Mouse (Mus musculus) thymus, postnatal 36 days (tissue): ENCODE data around the gene Tmem97.
A peak's percentile ranks its signal among the peaks of the same experiment; 100 is the strongest.
"Not testable (repeated sequence)": the region's sequence is repeated elsewhere in the genome, so short reads cannot be mapped to it uniquely, and the experiment has no call there.

Source experiments
- DNase-seq, 2 experiments: peaks; one replicate each; pipeline ENCODE4 v3.0.0; 2022; ENCODE audit warnings: mixed read lengths in 2 of 2

Gene Tmem97

DNA sequence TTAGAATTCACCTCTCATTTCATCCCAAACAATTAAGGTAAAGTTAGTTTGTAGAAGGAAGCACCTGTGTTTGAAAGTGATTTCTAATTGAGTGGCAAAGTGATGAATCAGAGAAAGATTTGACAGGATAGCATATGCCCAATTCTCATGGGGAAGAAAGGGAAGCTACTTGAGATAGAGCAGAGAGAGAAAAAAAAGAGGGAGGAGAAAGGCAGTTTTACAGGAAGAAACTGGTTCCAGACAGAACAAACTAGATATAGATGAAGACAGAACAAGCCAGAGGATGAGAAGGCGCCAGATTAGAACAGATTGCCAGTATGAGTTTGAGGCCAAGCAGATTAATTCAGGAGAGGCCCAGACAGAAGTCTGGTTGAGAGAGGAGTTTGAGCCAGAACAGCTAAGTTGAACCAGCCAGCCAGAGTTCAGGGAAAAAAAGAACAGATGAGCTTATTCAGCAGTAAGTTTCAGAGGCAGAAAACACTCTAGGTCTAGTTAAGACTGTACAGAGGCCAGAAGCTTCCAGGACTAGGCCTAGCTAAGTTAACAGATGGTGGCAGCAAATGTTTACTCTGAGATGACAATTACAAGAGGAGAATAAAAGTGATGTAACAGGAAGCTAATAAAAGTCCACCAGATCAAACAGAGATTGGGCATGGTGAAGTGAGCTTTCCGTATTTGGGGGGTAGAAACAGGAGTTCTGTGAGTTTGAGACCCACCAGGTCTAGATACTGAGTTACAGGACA is 2.7 kb downstream of the Tmem97 start:
- no peak for DNase-seq

DNA sequence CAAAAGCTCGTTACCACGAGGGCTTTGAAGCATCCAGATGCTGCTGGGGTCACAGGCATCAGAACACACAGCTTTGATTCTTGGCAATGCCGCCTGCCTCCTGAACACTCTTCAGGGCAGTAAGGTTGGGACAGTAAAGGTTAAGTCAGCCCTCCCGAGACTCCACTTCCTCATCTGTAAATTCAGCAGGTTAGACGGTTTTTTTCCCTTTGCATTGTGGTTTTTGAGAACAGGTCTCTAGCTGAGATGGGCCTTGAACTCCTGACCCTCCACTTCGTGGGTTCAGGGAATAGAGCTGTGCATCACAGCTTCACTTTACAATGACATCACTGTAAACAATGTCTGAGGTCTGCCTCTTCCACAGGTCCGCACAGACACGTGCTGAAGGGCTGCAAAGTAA is 5.4 kb downstream of the Tmem97 start:
- no peak for DNase-seq

DNA sequence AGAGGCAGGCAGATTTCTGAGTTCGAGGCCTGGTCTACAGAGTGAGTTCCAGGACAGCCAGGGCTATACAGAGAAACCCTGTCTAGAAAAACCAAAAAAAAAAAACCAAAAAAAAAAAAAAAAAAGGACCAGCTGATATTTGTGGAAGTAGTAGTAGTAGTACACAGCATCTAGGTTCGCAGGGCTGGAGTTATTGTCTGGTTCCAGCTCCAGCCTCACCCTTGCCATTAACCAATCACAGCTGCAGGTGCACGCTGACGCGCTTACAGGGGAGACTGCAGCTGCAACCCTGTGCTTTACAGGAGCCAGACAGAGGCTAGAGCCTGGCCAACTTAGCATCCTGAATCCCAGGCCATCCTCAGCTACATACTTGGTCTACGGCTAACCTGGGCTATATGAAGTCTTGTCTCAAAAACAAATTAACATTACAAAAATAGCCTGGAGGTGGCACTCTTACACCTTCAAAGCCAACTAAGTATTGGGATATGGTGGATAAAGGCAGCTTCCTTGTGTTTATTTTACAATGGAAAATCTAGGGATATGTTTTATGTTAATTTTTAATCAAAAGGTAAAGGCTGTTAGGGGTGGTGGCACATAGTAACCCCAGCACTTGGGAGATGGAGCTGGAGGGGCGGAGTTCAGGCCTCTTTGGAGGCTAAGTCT is 6.0 kb downstream of the Tmem97 start:
- no peak for DNase-seq

DNA sequence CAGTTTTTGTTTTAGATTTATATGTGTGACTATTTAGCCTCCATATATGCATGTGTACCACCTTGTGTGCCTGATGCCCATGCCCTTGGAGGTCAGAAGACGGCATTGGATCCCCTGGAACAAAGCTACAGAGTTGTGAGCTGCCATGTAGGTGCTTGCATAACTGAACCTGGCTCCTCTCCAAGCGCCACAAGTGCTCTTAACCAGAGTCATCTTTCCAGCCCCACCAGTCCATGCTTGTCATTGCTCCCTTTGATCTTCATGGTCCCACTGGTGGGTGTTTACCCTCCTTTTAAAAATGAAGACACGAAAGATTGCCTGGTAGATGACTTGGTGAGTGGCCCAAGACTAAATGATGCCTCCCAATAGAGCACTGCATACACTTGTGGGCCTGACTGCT is 10.2 kb downstream of the Tmem97 start:
- DNase-seq = no peak

DNA sequence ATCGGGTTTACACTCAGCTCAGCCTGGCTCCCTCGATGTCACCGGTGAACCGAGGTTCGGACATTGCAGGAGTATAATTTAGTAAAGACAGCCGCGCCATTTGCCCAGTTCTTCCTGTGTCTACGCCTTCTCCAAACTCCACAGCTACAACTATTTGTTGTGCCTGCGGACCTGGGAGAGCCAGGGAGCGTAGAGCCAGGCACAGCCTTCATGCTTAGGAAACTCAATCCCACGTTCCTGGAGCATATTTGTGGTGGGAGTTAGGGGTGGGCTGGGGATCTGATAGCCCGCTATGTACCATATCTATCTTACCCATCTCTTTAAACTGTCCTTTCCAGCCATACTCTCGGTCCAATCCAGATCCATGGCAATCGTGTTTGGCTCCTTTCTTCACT is 13.9 kb downstream of the Tmem97 start:
- DNase-seq = no peak

DNA sequence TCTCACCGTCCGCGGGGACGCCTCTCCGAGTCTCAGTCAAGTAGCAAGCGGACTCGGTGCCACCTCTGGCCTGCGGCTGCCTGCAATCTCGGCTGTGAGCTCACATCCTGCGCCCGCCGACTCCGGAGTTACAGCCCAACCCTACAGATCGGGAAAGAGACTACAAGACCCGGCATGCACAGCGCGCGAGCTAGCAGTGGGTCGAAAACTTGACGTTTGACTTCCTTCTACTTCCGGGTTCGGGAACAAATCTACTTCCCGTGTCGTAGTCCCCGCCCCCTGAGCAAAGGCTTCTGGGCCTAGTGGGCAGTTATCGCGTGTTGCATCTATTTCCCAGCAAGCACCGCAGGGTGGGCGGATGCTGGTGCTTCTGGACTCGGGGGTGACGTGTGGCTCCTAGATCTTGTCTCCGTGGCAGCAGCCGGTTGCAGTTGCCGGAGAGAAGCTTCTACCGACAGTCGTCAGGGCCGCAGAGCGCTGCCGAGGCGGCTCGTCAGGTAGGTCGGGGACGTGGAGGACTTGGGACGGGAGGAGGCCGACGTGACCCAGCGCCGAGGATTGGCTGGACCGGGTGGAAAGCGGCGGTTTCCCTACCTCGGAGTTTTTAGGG is 14.4 kb downstream of the Tmem97 start, which contains the start of the genes Tnfaip1 and Ift20:
Gene Tnfaip1 (minus strand): TSS at position 253 of the 610 bp plus-strand sequence.
Gene Ift20 (plus strand): TSS at position 282 of the 610 bp plus-strand sequence.
- DNase-seq = peak; percentile 96 to 99

DNA sequence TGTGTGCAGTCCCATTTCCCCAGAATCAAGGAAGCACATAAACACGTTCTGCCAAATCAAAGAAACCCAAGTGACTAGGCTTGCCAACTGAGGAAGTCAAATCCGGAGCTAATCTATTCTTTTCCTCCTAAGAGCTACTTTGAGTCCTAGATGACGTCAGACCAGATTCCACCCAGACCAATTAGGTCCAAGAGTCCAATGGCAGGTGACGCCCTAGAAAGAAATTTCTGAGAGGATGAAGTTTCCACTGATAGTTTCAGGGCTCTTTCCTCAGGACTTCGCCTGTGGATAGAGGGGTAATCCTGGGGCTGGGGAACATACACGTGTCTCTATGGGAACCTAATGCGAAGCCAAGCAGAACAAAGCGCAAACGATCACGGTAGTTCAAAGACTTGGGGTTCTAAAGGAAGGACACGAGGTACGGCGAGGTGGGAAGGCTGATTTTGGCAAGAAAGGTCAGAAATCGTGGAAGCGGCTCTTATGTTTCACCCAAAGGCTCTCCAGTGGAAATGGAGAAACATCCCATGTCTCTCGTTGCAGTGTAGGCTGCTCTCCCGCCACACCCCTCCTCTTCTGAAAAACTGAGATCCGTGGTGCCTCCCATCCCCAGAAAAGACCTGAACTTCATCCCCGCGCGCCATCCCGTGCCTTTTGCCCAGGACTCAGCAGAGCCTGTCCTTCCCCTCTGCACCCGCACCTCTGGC is 15.0 kb downstream of the Tmem97 start:
- DNase-seq = no peak

DNA sequence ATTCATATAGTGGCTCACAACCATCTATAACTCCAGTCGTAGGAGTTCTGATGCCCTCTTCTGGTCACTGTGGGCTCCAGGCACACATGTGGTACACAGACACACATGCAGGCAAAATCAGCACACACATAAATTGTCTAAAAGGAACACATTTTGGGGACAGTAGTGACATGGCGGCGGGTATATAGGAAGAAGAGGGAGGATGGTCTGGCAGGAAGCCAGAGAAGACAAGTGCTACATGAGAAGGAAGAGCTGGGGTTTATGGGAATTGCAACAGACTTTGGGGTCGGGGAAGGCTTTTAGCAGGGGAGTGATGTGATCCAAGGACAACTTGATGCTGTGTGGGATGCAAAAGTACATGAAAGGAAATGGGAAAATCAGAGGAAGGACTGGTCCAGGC is 16.1 kb downstream of the Tmem97 start:
- no peak for DNase-seq

DNA sequence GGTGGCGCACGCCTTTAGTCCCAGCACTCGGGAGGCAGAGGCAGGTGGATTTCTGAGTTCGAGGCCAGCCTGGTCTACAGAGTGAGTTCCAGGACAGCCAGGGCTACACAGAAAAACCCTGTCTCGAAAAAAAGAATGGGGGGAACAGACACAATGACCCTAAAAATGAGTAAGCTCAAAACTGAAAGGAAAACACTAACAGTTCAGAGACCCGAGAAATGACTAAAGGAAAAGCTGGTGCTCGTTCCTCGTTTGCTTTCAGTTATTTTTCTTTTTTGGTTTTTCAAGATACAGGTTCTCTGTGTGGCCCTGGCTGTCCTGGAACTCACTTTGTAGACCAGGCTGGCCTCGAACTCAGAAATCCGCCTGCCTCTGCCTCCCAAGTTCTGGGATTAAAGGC is 19.1 kb downstream of the Tmem97 start:
- not testable (repeated sequence) for DNase-seq

DNA sequence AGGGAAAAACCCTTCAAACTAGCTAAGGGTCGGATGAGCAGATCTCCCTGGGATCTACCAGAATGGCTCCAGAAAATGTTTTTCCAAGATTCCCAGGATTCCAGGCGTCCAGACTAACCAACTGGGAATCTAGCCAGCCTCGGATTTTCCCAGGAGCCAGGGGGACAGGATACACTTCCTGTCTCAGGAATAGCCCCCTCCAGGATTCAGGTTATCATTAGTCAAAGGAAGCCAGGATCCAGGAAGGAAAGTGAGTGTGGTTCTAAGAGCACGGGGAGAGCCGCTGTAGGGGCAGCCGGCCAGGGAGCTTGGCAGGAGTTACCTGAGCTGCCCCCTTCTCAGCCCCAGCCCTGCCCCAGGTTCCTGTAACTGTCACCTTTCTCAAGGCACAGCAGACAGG is 19.5 kb downstream of the Tmem97 start:
- DNase-seq = no peak

DNA sequence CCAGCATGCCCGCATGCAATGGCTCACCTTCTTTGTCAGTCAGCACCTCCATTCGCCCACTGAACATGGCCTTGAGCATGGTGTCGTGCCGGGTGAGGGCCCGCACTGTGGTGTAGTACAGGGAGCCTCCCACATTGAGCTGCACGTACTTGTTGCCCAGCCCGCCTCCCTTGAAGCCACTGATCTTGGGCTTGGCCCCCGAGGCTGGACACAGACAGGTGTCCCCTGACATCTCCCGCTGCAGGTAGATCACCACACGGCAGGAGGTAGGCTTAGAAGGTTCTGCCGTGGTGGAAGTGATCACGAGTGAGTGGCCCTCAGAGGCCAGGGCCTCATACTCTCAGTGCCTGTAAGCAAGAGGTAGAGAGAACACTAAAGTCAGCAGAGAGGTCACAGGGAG is 20.6 kb downstream of the Tmem97 start:
- DNase-seq = no peak

DNA sequence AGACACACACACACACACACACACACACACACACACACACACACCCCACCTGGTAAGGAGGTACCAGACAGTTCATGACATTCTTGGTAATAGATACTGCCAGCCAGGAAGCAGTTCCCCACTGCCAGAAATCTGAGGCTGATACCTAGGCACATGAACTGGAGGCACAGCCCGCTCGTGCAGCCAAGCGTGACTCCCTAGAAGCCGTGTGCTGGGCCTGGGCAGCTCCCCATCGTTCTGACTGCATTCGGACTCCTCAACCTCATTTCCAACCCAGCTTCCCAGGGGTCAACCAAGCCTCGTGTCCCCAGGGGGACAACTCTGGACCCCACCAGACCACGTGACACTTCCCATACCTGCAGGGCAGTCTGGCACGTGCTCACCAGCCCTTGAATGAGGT is 21.9 kb downstream of the Tmem97 start:
- DNase-seq = no peak

DNA sequence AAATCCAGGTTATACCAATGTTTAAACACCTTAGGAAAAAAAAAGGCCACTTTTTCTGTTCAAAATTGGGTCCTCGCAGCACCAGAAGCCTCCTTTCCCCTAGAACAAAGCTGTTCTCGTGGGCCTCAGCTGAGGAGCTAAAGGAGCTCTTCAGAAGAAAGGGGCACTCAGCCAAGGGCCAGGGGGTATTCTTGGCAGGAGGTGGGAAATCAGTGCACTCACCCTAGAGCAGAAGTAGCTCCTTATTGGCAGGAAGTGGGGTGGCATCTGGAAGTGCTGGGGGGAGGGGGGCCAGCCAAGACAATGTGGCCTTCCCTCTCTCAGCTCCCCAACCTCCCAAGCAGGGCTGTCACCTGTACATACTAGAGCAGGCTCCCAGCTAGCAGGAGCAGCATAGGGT is 25.7 kb downstream of the Tmem97 start:
- no peak for DNase-seq

DNA sequence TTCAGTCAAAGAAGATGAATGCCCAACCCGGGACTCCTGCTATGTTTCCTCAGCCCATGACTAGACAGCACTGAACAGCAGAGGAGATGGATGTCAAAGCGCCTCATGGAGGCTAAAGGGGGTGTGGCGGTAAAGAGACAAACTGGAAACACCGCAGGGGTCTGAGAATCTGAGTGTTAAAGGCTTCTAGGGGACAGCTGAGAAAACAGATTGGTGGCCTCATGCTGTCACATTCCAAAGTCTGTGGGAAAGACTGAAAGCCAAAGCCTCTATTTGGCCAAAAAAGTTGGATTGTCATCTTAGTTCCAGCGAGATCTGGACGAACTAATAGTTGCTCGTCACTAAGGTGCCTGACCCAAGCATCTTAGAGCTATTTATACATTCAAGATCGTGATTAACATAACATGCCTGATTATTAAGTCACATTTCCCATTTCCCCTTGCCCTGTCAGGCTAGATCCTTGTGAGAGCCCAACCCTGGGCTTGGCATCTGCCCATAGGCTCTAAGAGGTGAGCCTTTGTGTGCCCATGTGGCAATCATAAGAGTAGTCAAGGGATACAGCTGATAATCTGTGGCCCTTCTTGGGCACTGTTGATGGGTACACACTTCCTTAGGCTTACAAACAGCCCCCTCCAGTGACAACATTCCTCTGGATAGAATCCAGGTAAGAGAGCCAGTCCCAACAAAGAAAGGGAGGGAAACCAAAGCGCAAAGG is 27.2 kb downstream of the Tmem97 start:
- no peak for DNase-seq

DNA sequence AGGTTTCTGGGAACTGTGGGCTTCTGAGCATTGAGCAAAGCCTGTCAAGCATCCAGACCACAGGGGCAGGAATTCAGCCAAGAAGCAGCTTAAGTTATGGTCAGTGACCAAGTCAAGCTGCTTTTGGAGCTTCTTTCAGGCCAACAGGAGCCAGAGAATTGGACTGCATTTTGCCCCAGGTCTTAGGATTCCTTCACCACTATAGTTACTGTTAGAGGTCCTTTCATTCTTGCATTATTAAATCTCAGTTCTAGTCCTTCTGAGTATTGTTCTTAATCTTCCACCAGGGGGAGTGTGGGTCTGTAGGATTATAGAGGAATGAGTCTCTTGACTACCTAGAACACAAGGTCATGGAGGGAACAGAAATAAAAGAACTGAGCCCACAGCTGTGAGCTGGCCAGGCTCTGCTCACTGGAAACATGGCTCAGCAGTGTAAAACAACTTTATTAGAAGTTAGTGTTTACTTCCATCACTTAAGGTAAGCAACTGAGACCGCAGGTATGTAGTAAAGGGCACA is 28.0 kb downstream of the Tmem97 start:
- no peak for DNase-seq

DNA sequence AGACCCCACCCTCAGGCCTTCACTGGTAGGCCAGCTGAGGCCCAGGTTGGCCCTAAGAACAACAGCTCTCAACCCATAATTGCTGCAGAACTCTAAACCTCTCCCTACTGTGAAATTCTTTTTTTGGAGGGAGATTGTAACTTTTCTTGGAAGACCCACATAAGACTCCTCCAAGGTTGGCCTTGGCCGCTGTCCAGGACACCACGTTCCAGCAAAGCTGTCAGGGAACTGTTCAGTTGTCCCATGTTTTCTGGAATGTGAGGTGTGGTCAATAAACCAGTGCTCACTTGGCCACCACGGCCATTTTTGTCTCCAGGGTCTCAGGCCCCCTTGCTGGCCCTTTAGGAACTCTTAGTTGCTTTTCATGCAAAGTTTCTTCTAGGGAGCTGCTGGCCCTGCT is 28.7 kb downstream of the Tmem97 start:
- no peak for DNase-seq

DNA sequence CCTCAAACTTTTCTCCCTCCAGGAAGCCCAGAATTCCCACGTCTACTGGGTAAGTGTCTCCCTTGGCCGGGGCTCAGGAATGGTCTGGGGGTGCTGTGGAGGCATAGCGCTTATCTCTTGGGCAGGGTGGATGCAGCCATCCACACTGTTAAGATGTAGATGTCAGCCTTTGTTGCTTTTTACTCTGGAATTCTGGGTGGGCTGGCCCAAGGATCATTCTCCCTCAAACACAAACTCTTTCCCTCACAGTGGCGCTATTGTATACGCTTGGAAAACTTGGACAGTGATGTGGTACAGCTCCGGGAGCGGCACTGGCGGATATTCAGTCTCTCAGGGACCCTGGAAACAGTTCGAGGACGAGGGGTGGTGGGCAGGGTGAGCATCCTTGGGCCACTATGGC is 31.6 kb downstream of the Tmem97 start:
- no peak for DNase-seq

DNA sequence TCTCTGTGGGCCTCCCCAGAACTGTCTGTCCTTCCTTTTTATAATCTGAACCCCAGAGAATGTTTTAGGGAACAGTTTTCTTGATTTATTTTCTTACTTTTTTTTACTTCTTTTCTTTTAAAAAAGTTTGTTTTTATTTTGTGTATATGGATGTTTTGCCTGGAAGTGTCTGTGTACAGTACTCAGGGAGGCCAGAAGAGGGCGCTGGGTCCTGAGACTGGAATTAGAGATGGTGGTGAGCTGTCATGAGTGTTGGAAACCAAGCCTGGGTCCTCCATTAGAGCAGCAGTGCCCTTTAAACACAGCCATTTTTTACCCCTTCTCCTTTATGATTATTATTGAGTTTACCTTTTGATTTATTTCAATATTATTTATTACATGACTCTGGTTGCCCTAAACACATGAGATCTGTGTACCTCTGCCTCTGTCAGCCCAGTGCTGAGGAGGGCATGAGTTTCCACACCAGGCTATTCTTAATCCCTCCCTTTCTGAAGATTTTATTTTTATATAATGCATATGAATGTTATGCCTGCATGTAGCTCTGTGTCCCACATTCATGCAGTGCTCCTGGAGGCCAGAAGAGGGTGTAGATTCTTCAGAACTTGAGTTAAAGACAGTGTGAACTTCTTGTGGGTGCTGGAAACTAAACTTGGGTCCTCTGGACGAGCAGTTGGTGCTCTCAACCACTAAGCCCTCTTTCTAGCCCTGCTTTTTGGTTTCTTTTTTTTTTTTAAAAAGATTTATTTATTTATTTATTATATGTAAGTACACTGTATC is 34.8 kb downstream of the Tmem97 start:
- DNase-seq = no peak

DNA sequence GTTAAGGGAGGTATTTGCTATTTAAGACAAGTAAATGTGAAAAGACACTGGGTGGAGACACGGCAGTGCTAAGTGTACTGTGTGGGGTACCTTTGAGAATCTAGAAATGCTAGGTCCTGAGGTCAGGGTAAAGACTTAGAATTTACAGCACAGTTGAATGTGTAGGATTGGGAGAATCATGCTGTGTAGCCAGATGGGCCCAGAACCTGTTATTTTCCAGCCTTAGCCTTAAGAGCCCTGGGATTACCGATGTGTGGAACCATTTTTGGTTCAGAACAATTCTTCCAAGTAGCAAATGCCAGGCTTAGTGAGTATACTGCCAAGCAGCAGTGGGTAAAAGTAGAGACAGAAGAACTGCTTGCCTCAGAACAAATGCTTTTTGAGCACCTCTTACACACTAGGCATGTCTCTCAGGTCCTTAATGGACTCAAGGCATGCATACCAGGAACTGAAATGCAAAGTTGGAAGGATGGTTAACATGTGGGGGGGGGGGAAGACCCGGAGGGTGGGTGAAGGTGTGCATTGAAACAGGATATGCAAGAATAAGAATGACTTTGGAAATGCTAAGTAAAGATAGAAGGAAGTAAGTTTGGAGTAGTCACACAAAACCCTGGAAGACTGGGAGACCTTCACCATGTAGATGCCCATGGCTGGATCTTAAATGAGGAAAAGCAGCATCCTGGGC is 37.3 kb downstream of the Tmem97 start:
- DNase-seq = no peak

DNA sequence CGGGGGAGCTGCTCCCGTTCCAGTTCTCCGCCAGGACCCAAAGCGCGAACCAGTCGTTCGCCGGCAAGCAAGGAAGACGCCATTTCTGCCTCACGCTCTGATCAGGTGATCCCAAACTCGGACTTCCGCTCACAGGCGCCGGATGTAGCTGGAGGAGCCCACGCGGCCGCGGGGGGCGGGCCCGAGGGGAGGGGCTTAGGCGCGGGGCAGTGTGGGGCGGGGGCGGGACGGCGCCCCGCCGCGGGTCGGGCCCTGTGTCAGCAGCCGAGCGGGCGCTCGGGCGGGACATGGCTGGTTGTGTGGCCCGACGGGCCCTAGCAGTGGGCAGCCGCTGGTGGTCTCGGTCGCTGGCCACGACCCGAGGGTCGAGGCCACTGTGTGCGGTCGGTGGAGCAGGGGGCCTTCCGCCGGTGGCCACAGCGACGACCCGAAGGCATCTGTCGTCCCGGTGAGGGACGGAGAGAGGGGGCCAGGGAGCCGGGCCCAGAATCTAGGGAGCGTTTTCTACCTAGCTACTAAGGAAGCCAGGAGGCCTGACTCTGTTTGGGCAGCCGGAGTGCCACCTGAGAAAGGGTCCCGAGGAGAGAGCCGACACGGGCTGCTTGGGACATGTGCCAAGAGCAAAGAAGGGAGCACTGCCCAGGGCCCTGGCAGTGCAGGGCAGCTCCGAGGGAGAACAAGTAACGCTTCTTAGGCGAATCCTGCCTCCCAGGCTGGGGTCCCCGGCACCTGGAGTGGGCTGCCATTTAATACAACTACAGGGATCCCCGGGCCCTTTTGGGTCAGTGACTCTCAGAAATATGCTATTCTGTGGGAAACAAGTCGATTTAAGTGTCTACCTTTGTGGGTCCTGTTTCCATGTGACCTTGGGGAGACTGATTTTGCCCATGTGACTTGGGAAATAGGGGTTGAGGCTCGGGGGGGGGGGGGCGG is 38.3 kb downstream of the Tmem97 start, which contains the start of the genes Tmem199 and Poldip2:
Gene Tmem199 (minus strand): TSS at position 148 of the 933 bp plus-strand sequence.
Gene Poldip2 (plus strand): TSS at position 169 of the 933 bp plus-strand sequence.
- peak; percentile 88 to 90 for DNase-seq
